Mouse (Mus musculus) kidney, postnatal 0 days (tissue): ENCODE results near the gene Cdt1. TPM values are rescaled to one million over a fixed set of nuclear protein-coding genes. Genes with fewer than 3 reads are reported as not detected.
A peak's percentile ranks its signal among the peaks of the same experiment; 100 is the strongest.

Experiments
- ATAC-seq: fragments of 200-750 bp; cut with Nextera tagmentation; replicated peaks from 2 replicates; pipeline ENCODE4 v1.8.0; 2017; ENCODE audit warnings: low read depth, moderate number of reproducible peaks, moderate TSS enrichment, moderate library complexity; ENCODE audit not compliant: low FRiP score
- DNase-seq: peaks from one replicate; pipeline ENCODE4 v3.0.0-alpha.2; 2016; ENCODE audit warnings: low spot score
- H3K27ac ChIP-seq: fragments of 300-500 bp; sonication (generic); 2 replicates; pipeline ENCODE4 v1.5.1; 2014; ENCODE audit warnings: mild to moderate bottlenecking
- H3K27me3 ChIP-seq: fragments of 300-500 bp; sonication (generic); 2 replicates; pipeline ENCODE4 v1.6.1; 2014; ENCODE audit warnings: low read length, mixed read lengths; ENCODE audit not compliant: insufficient read depth
- H3K36me3 ChIP-seq: fragments of 300-500 bp; sonication (generic); 2 replicates; pipeline ENCODE4 v1.6.1; 2014; ENCODE audit warnings: low read length, mixed read lengths; ENCODE audit not compliant: insufficient read depth
- H3K4me1 ChIP-seq: fragments of 300-500 bp; sonication (generic); replicated peaks from 2 replicates; pipeline ENCODE4 v1.6.1; 2014; ENCODE audit warnings: antibody characterized with exemption, low read length, mixed read lengths; ENCODE audit not compliant: insufficient read depth
- H3K4me2 ChIP-seq: fragments of 300-500 bp; sonication (generic); 2 replicates; pipeline ENCODE4 v1.6.1; 2014; ENCODE audit warnings: mild to moderate bottlenecking, low read length, moderate library complexity, mixed read lengths
- H3K4me3 ChIP-seq: fragments of 300-500 bp; sonication (generic); replicated peaks from 2 replicates; pipeline ENCODE4 v1.5.1; 2014; ENCODE audit warnings: low read depth, low read length
- H3K9ac ChIP-seq: fragments of 300-500 bp; sonication (generic); 2 replicates; pipeline ENCODE4 v1.6.1; 2014; ENCODE audit warnings: low read depth, low read length
- H3K9me3 ChIP-seq: fragments of 300-500 bp; sonication (generic); replicated peaks from 2 replicates; pipeline ENCODE4 v1.6.1; 2016; ENCODE audit warnings: low read length, inconsistent platforms, mixed read lengths
- CTCF ChIP-seq: IDR thresholded peaks from 2 replicates; pipeline ENCODE4 v1.5.1; 2016; ENCODE audit warnings: antibody characterized with exemption, low read depth, mild to moderate bottlenecking, moderate library complexity
- WGBS: fragments of 180-500 bp; shearing (Covaris S2); extraction: QIAGEN DNeasy Blood & Tissue Kit; methylation state at CpG from one replicate; pipeline ENCODE4 v1.1.7; 2014; 5-methylcytosine and 5-hydroxymethylcytosine counted together
- polyA plus RNA-seq: library from polyadenylated mRNA; unstranded; fragments of >200 nt; fragmentation: Nextera tagmentation; extraction: Ambion mirVana; gene quantifications from 2 replicates; pipeline ENCODE4 v1.2.1, GENCODE M21; 2015

The Cdt1 gene
- polyA plus RNA-seq, 1 experiment from 2014 or later: 21.2 TPM

- H3K4me1 ChIP-seq: no peaks in the 10 kb centered on the region; the same call in 1 of the 2 replicates
- no peak for TF ChIP-seq CTCF
- H3K36me3 ChIP-seq: no peaks in the 10 kb centered on the region
- peak overlapping the region; percentile 72 for H3K27ac ChIP-seq
- no peak overlapping the region for H3K4me3 ChIP-seq
- H3K27me3 ChIP-seq: no peaks in the 10 kb centered on the region
- WGBS: 59% methylated on average over 12 of the region's 12 CpGs
- H3K4me2 ChIP-seq: no peak overlapping the region
- peak overlapping the region; percentile 5; the same call in 1 of the 2 replicates for H3K9ac ChIP-seq
- DNase-seq (peak; percentile 74), ATAC-seq (0 out of 2 replicates have a peak, but pooled peaks have one; percentile 37)
- H3K9me3 ChIP-seq: no peaks in the 10 kb centered on the region
These were observed 11.5 kb upstream of the Cdt1 start for GRCm38 (mm10) chr8:122556030-122557009.

GRCm38 (mm10) chr8:122557248-122558038, 10.4 kb upstream of the Cdt1 start:
- no peak overlapping the region for H3K4me2 ChIP-seq
- no peaks in the 10 kb centered on the region for H3K36me3 ChIP-seq
- no peak overlapping the region for H3K9ac ChIP-seq
- ATAC-seq (no peak), DNase-seq (no peak)
- no peaks in the 10 kb centered on the region for H3K27me3 ChIP-seq
- no peak for TF ChIP-seq CTCF
- H3K27ac ChIP-seq: peak overlapping the region; percentile 72; the same call in 1 of the 2 replicates
- WGBS: 46% methylated on average over 10 of the region's 10 CpGs
- H3K4me3 ChIP-seq: no peak overlapping the region
- no peaks in the 10 kb centered on the region for H3K9me3 ChIP-seq
- H3K4me1 ChIP-seq: no peaks in the 10 kb centered on the region; the same call in 1 of the 2 replicates

GRCm38 (mm10) chr8:122558671-122559349, 9.0 kb upstream of the Cdt1 start:
- TF ChIP-seq CTCF: peak; percentile 49
- DNase-seq (peak; percentile 61), ATAC-seq (peak; percentile 59)
- peak overlapping the region; percentile 60 for H3K27ac ChIP-seq
- no peaks in the 10 kb centered on the region for H3K36me3 ChIP-seq
- H3K4me3 ChIP-seq: no peak overlapping the region
- no peak overlapping the region for H3K4me2 ChIP-seq
- H3K27me3 ChIP-seq: no peaks in the 10 kb centered on the region
- no peak overlapping the region for H3K9ac ChIP-seq
- no peaks in the 10 kb centered on the region; the same call in 1 of the 2 replicates for H3K4me1 ChIP-seq
- no peaks in the 10 kb centered on the region for H3K9me3 ChIP-seq
- WGBS: 14% methylated on average over 12 of the region's 12 CpGs

GRCm38 (mm10) chr8:122561199-122561598, 6.6 kb upstream of the Cdt1 start:
- DNase-seq (no peak), ATAC-seq (no peak)
- Histone ChIP-seq H3K4me3 (no peak overlapping the region), H3K9me3 (no peaks in the 10 kb centered on the region), H3K4me1 (no peaks in the 10 kb centered on the region; the same call in 1 of the 2 replicates), H3K27me3 (no peaks in the 10 kb centered on the region), H3K4me2 (no peak overlapping the region), H3K9ac (no peak overlapping the region), H3K27ac (no peak overlapping the region), H3K36me3 (no peaks in the 10 kb centered on the region)
- TF ChIP-seq CTCF: no peak
- 71% methylated on average over 5 of the region's 5 CpGs for WGBS

DNA sequence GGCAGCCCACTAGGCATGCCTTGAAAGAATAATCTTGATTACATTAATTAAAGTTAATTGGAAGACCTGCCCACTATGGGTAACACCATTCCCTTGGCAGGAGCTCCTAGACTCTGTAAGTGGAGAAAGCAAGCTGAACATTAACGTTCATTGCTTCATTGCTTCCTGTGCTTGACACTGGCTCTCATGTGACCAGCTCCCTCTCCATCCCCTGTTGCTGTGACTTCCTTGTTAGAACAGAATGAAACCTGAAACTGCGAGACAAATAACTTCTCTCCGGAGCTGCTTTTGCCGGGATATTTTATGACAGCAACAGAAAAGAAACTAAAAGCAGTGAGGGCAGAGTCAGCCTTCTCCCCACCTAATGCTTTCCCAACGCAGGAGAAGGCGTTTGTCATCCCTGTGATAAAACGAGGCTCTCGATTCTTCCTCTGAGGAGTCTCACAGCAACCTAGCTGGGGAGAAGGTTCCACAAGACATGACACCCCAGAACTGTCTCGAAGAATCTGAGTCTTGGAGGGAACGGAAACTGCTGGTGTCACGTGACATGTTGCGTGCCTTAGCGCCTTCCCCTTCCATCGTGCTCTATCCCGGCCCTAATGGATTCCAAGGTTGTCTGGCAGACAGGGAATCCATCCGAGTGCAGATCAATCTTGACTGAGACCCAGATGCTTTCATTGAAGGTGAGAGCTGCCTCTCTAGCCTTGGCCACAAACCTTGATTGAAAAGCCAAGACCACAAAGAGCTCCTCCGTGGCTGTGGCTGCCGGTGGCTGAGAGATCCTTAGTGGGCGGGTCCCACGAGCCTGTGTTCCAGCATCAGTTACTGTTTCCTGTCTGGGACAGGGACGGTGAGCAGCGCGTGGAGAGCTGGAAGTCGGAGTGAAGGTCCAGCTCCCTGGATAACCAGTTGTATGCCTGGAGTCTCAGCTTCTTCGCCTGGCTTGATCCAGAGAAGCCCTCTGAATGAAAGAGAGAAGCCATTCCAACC, 3.2 kb upstream of the Cdt1 start:
- Histone ChIP-seq H3K4me2 (peak overlapping the region; percentile 14; the same call in 1 of the 2 replicates), H3K27me3 (no peaks in the 10 kb centered on the region), H3K27ac (peak overlapping the region; percentile 26; the same call in 1 of the 2 replicates), H3K36me3 (no peaks in the 10 kb centered on the region), H3K4me3 (no peak overlapping the region), H3K9ac (no peak overlapping the region), H3K4me1 (peaks cover 16% of the 10 kb centered on the region), H3K9me3 (no peaks in the 10 kb centered on the region)
- peak; percentile 64 for DNase-seq
- TF ChIP-seq CTCF: no peak
- ATAC-seq: no peak
- 61% methylated on average over 25 of the region's 25 CpGs for WGBS
